Mouse (Mus musculus) lung, adult 2 months (tissue): ENCODE measurements around the gene Gm21750.

Experiments used
- CTCF ChIP-seq: fragments of 200-500 bp; IDR thresholded peaks from 2 replicates; pipeline ENCODE4 v1.5.1; 2011; ENCODE audit warnings: mild to moderate bottlenecking, low read length, control low read depth; ENCODE audit not compliant: insufficient read depth
- POLR2A ChIP-seq: fragments of 200-500 bp; IDR thresholded peaks from 2 replicates; pipeline ENCODE4 v1.6.1; 2011; ENCODE audit warnings: low read depth, mild to moderate bottlenecking, control low read depth, low read length, borderline replicate concordance; ENCODE audit errors: extremely low read depth

- no peak for TF ChIP-seq CTCF
- TF ChIP-seq POLR2A = no peak
These were observed 23.6 kb upstream of the Gm21750 start for GRCm38 (mm10) chr14:73637460-73637859.
